Mouse (Mus musculus): ENCODE measurements around the gene Slc6a13. TPM values are rescaled to one million over a fixed set of nuclear protein-coding genes. Genes with fewer than 3 reads are reported as not detected.
A peak's percentile ranks its signal among the peaks of the same experiment; 100 is the strongest.
"Not testable (repeated sequence)": the region's sequence is repeated elsewhere in the genome, so short reads cannot be mapped to it uniquely, and the experiment has no call there.

Gene Slc6a13
- polyA plus RNA-seq, 1 experiment from 2014 or later: 35.1 TPM

DNA sequence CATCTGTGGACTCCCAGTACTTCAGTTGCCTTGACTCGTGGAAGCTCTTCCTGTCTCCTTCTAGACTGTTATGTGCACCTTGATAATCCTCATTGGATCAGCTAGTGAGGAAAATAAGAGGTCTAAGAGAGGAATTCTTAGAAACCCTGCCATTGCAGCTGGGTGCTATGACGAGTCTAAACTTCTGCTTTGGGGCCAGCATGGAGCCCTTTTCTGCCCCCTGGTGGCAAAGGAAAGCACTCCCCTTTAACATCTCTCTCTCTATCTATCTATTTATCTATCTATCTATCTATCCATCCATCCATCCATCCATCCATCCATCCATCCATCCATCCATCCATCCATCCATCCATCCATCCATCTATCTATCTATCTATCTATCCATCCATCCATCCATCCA lies 66.5 kb downstream of the Slc6a13 start:
- not testable (repeated sequence) for H3K4me1 ChIP-seq (ENCODE audit: insufficient read depth, low read length); ATAC-seq (ENCODE audit: low FRiP score, low TSS enrichment); H3K27me3 ChIP-seq (ENCODE audit: insufficient read depth, low read length); H3K9ac ChIP-seq (replicated peaks; ENCODE audit: low read length); H3K36me3 ChIP-seq (ENCODE audit: insufficient read depth, low read length); H3K9me3 ChIP-seq (ENCODE audit: low read length); H3K4me2 ChIP-seq (replicated peaks; ENCODE audit: low read depth, low read length); H3K4me3 ChIP-seq (ENCODE audit: low read length); H3K27ac ChIP-seq (ENCODE audit: low read length)
- WGBS: 32% methylated on average over 2 of the region's 2 CpGs

DNA sequence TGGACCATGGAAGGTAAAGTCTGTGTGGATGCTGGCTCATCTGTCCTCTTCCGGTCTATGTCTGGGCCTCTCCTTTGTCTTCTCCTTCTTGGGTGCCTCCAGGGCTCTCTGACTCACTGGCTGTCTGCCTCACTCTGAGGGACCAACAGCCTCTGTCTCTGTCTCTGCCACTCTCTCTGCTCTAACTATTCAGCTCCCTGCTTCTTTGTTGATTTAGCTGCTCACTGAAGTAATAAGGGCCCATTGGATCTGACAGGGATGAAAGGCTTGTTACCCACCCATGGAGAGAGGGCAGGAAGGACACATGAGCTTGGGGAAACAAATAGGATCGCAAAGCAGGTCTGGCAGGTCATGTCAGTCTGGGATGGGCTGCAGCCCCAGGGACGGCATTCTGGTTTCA lies 67.1 kb downstream of the Slc6a13 start:
- H3K4me2 ChIP-seq (replicated peaks; ENCODE audit: low read depth, low read length): no peak overlapping the region
- no peaks in the 10 kb centered on the region for H3K36me3 ChIP-seq (ENCODE audit: insufficient read depth, low read length)
- no peaks in the 10 kb centered on the region; the same call in 1 of the 2 replicates for H3K4me1 ChIP-seq (ENCODE audit: insufficient read depth, low read length)
- H3K9ac ChIP-seq (replicated peaks; ENCODE audit: low read length): no peak overlapping the region
- 47% methylated on average over 3 of the region's 3 CpGs for WGBS
- peak; percentile 44 for ATAC-seq (ENCODE audit: low FRiP score, low TSS enrichment)
- no peak overlapping the region for H3K27ac ChIP-seq (ENCODE audit: low read length)
- no peak overlapping the region for H3K4me3 ChIP-seq (ENCODE audit: low read length)
- no peaks in the 10 kb centered on the region for H3K9me3 ChIP-seq (ENCODE audit: low read length)
- no peaks in the 10 kb centered on the region for H3K27me3 ChIP-seq (ENCODE audit: insufficient read depth, low read length)

DNA sequence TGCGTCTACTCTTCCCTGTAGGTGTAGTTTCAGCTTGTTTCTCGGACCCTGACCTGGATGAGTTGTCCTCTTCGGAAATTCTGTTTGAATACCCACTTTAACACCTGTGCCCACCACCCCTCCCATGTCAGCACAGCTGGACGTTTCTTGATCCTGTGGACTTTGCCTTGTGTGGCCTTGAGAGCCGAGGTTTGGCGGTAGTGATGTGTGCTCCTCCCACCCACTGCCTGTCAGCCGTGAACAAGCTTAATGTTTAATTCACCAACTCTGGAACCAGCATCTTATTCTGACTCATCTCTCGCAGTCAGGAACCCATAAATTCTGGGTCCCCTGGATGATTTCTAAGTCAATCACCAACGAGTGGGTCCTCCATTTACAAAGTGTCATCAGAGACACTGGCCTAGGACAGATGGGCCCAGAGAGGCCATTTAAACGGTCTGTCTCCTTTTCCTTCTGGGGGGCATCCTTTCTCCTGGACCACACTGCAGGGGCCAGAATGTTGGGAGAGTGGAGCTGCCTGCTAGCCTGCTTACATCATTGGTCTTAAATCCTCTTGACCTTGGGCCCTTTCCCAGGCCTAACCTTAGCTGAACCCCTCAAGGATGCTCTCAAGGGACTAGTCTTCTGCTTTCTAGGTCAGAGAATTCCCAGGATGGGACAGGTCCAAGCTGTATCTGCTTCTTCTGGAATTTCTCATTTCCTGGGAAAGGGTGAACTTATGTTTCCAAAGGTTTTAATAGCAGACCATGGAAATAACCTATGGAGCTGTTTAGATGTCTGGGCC lies 71.4 kb downstream of the Slc6a13 start:
- peak; percentile 57; the same call in 1 of the 2 replicates for ATAC-seq (ENCODE audit: low FRiP score, low TSS enrichment)
- Histone ChIP-seq H3K27ac (ENCODE audit: low read length) (no peak overlapping the region), H3K9me3 (ENCODE audit: low read length) (no peaks in the 10 kb centered on the region), H3K4me1 (ENCODE audit: insufficient read depth, low read length) (no peaks in the 10 kb centered on the region; the same call in 1 of the 2 replicates), H3K27me3 (ENCODE audit: insufficient read depth, low read length) (no peaks in the 10 kb centered on the region), H3K36me3 (ENCODE audit: insufficient read depth, low read length) (no peaks in the 10 kb centered on the region), H3K4me3 (ENCODE audit: low read length) (no peak overlapping the region), H3K9ac (replicated peaks; ENCODE audit: low read length) (no peak overlapping the region), H3K4me2 (replicated peaks; ENCODE audit: low read depth, low read length) (no peak overlapping the region)
- 52% methylated on average over 10 of the region's 10 CpGs for WGBS

DNA sequence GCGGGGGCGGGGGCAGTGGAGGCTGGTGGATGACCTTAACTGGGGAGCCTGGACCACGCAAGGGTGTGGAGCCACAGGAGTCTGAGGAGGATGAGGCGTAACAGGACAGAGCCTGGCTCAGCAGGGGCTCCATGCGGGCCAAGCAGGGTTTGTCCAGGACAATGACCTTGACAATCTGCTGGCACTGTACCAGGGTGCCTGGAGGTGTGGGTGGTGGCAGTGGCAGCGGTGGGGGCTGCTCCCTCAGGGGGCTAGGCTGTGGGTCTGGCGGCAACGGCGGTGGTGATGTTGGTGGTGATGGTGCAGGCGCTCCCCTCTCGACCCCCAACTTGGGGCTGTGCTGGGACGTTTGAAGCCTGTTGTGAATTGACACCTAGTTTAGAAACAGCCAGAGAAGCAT lies 76.1 kb downstream of the Slc6a13 start:
- no peaks in the 10 kb centered on the region for H3K9me3 ChIP-seq (ENCODE audit: low read length)
- H3K4me1 ChIP-seq (ENCODE audit: insufficient read depth, low read length): no peaks in the 10 kb centered on the region
- no peak for ATAC-seq (ENCODE audit: low FRiP score, low TSS enrichment)
- H3K4me3 ChIP-seq (ENCODE audit: low read length): no peak overlapping the region
- H3K27me3 ChIP-seq (ENCODE audit: insufficient read depth, low read length): no peaks in the 10 kb centered on the region
- H3K27ac ChIP-seq (ENCODE audit: low read length): no peak overlapping the region
- H3K4me2 ChIP-seq (replicated peaks; ENCODE audit: low read depth, low read length): no peak overlapping the region
- H3K9ac ChIP-seq (replicated peaks; ENCODE audit: low read length): no peak overlapping the region
- 74% methylated on average over 12 of the region's 12 CpGs for WGBS
- no peaks in the 10 kb centered on the region for H3K36me3 ChIP-seq (ENCODE audit: insufficient read depth, low read length)

DNA sequence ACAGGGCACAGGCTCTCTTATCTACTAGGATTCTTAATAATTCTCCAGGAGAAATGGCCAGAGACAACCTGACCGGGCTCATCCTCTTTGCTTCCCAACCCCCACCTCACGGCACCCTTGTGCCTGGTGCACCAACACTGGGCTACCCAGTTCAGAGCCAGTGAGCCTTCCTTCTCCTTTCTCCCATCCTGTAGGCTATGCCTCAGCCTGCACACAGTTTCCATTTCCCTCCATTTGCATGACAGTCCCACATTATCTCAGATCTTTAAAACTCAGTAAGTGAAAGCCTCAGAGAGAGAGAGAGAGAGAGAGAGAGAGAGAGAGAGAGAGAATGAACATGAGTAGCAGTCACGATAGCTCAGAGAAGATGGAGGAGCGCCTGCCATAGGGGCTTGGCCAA lies 78.2 kb downstream of the Slc6a13 start:
- Histone ChIP-seq H3K36me3 (ENCODE audit: insufficient read depth, low read length) (no peaks in the 10 kb centered on the region), H3K27me3 (ENCODE audit: insufficient read depth, low read length) (no peaks in the 10 kb centered on the region), H3K27ac (ENCODE audit: low read length) (no peak overlapping the region), H3K9me3 (ENCODE audit: low read length) (no peaks in the 10 kb centered on the region), H3K9ac (replicated peaks; ENCODE audit: low read length) (no peak overlapping the region), H3K4me2 (replicated peaks; ENCODE audit: low read depth, low read length) (no peak overlapping the region), H3K4me3 (ENCODE audit: low read length) (no peak overlapping the region), H3K4me1 (ENCODE audit: insufficient read depth, low read length) (no peaks in the 10 kb centered on the region)
- no peak for ATAC-seq (ENCODE audit: low FRiP score, low TSS enrichment)
- 64% methylated on average over 4 of the region's 4 CpGs for WGBS

DNA sequence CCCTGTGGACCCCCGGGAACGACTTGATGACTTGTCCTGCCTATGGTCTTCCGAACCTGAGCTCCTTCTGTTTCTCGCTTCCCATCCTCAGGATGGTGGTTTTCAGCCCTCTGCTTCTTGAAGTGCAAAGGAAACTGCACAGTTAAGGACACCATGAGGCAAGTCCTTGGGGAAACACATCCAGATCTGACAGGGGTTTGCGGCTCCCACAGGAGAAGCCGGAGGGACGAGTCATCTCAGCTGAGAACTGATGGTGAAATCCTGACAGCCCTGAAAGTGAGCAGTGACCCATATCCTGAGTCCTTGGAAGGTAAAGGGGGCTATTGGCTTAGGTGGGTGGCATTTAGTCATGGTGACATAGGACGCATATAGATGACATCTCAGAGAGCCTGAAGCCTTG lies 80.5 kb downstream of the Slc6a13 start:
- Histone ChIP-seq H3K27ac (ENCODE audit: low read length) (no peak overlapping the region), H3K36me3 (ENCODE audit: insufficient read depth, low read length) (no peaks in the 10 kb centered on the region), H3K4me3 (ENCODE audit: low read length) (no peak overlapping the region), H3K4me1 (ENCODE audit: insufficient read depth, low read length) (no peaks in the 10 kb centered on the region), H3K27me3 (ENCODE audit: insufficient read depth, low read length) (no peaks in the 10 kb centered on the region), H3K4me2 (replicated peaks; ENCODE audit: low read depth, low read length) (no peak overlapping the region), H3K9me3 (ENCODE audit: low read length) (no peaks in the 10 kb centered on the region), H3K9ac (replicated peaks; ENCODE audit: low read length) (no peak overlapping the region)
- ATAC-seq (ENCODE audit: low FRiP score, low TSS enrichment): no peak
- whole genome bisulfite sequencing: 70% methylated on average over 8 of the region's 8 CpGs

DNA sequence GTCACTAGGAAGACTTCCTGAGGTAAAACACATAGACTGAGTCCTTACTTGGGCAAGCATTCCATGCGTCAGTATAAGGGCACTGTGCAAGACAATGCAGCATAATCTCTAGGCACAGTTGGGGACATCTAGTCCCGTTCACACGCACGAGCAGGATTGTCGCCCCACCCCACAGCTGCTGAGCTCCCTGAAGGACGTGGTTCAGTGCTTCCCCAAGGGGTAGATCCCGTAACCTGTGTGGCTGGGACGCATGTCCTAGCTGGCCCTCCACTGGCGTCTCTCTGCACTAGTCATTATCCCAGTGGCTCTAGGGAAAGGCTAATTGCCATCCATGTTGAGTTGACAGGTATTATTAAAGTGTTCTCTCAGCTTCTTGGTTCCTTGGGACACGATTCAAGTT lies 82.0 kb downstream of the Slc6a13 start:
- no peak overlapping the region for H3K27ac ChIP-seq (ENCODE audit: low read length)
- no peak overlapping the region for H3K4me2 ChIP-seq (replicated peaks; ENCODE audit: low read depth, low read length)
- no peaks in the 10 kb centered on the region for H3K36me3 ChIP-seq (ENCODE audit: insufficient read depth, low read length)
- ATAC-seq (ENCODE audit: low FRiP score, low TSS enrichment): no peak
- no peak overlapping the region for H3K9ac ChIP-seq (replicated peaks; ENCODE audit: low read length)
- no peaks in the 10 kb centered on the region for H3K27me3 ChIP-seq (ENCODE audit: insufficient read depth, low read length)
- H3K4me1 ChIP-seq (ENCODE audit: insufficient read depth, low read length): no peaks in the 10 kb centered on the region
- 41% methylated on average over 10 of the region's 10 CpGs for WGBS
- H3K4me3 ChIP-seq (ENCODE audit: low read length): no peak overlapping the region
- no peaks in the 10 kb centered on the region for H3K9me3 ChIP-seq (ENCODE audit: low read length)

DNA sequence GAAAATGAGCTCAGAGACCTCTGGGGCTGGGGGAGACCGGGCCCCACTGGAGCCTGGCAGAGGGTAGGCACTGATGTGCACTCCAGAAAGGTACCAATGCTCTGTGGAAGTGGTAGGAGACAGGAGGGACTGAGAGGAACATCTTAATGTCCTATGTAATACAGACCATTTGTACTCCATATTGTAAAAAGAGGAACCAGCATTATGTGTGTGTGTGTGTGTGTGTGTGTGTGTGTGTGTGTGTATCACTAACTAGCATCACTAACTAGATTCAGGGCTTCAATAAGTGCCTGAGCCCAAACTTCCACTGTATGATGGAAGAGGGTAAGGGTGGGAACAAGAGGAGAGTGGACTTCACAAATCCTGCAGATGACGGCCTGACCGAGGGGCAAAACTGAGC lies 85.4 kb downstream of the Slc6a13 start:
- H3K4me1 ChIP-seq (ENCODE audit: insufficient read depth, low read length): no peaks in the 10 kb centered on the region
- no peak overlapping the region for H3K4me2 ChIP-seq (replicated peaks; ENCODE audit: low read depth, low read length)
- no peak overlapping the region for H3K9ac ChIP-seq (replicated peaks; ENCODE audit: low read length)
- H3K27ac ChIP-seq (ENCODE audit: low read length): no peak overlapping the region
- H3K4me3 ChIP-seq (ENCODE audit: low read length): no peak overlapping the region
- ATAC-seq (ENCODE audit: low FRiP score, low TSS enrichment): no peak
- no peaks in the 10 kb centered on the region for H3K36me3 ChIP-seq (ENCODE audit: insufficient read depth, low read length)
- 80% methylated on average over 3 of the region's 3 CpGs for WGBS
- H3K9me3 ChIP-seq (ENCODE audit: low read length): no peaks in the 10 kb centered on the region
- H3K27me3 ChIP-seq (ENCODE audit: insufficient read depth, low read length): no peaks in the 10 kb centered on the region

Small RNA genes lying within 50 kb of the gene (microRNA-seq; reads per million reads assigned to microRNA genes)
- gene Gm24855: not detected

Other genes starting within 250 kb of the Slc6a13 start
- 10.9 and 11.6 TPM in 2 replicates for gene Mical3, start 169.2 kb upstream of the Slc6a13 start, polyA plus RNA-seq (2015; fragmentation: Nextera tagmentation; extraction: Ambion mirVana)
- 12.8 and 13.6 TPM in 2 replicates for gene Pex26, start 116.6 kb upstream of the Slc6a13 start, polyA plus RNA-seq (2015; fragmentation: Nextera tagmentation; extraction: Ambion mirVana)
- 0.27 and 0.75 TPM in 2 replicates for gene Tuba8, start 89.5 kb upstream of the Slc6a13 start, polyA plus RNA-seq (2015; fragmentation: Nextera tagmentation; extraction: Ambion mirVana)
- 2.8 and 3.0 TPM in 2 replicates for gene Usp18, start 54.3 kb upstream of the Slc6a13 start, polyA plus RNA-seq (2015; fragmentation: Nextera tagmentation; extraction: Ambion mirVana)
- 0.78 and 0.99 TPM in 2 replicates for gene Slc6a12, start 42.8 kb downstream of the Slc6a13 start, polyA plus RNA-seq (2015; fragmentation: Nextera tagmentation; extraction: Ambion mirVana)
- gene Iqsec3, start 173.5 kb downstream of the Slc6a13 start, polyA plus RNA-seq (2015; fragmentation: Nextera tagmentation; extraction: Ambion mirVana): 0.04 and 0.09 TPM in 2 replicates

Data from kidney, embryonic 16.5 days (tissue).